Mouse (Mus musculus): Measurements from ENCODE around the gene Oca2. TPM values are rescaled to one million over a fixed set of nuclear protein-coding genes. Genes with fewer than 3 reads are reported as not detected.

The Oca2 gene
- total RNA-seq, 2 experiments from 2014 or later = not detected

DNA sequence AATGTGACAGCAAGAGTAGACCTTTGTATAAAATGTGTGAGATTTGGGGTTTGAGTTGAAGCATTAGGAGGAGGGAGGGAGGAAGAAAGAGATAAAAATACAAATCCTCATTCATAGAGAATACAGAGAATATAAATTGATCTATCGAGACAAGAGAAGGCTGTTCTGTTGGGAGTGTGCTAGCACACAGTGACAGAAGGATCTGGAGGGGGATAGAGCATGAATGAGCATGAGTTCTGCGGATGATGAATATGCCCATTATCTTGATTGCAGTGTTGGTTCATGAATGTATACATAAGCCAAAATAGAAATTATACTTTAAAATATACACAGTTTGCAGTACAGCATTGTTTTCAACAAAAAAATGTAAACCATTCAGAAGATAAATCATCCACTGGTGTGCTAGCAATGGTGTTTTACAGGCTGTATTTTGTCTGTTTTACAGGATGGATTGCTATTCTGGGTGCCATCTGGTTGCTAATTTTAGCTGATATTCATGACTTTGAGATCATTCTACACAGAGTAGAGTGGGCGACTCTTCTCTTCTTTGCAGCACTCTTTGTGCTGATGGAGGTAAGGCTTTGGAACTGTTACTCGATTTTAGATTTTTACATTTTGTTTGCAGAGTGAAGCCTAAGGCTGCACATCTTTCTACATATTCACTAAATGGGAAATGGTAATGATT, 117.2 kb downstream of the Oca2 start:
- ATAC-seq (replicated peaks; ENCODE audit: low FRiP score, poor library complexity, severe bottlenecking) = no peak

DNA sequence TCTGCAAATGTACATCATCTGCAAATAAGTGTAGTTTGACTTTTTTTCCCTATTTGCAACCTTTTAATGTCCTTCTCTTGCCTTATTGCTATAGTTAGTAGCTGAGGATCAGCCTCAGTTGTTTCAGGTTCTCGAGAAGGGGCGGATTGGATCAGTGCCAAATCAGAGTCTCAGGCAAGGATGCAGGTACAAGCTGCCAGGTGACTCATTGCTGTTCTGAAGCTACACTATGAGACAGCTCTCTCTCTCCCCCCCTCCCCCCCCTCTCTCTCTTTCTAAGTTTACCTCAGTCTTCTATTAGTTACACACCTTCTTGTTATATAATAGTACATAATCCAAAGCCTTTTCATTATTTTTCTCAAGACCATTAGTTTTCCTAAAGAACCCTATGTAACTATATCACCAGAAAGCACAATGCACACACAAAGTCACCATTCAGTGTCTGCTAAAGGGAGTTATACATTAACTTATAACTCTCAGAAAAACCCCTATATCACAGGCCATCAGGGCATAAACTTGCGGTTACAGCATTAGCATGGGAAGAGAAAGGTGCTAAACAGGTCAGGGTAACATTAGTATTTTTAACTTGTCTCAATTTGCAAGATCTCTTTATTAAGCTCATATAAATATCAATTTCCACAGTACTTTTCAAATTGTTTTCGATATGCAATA, 142.3 kb downstream of the Oca2 start:
- ATAC-seq (replicated peaks; ENCODE audit: low FRiP score, poor library complexity, severe bottlenecking) = no peak

DNA sequence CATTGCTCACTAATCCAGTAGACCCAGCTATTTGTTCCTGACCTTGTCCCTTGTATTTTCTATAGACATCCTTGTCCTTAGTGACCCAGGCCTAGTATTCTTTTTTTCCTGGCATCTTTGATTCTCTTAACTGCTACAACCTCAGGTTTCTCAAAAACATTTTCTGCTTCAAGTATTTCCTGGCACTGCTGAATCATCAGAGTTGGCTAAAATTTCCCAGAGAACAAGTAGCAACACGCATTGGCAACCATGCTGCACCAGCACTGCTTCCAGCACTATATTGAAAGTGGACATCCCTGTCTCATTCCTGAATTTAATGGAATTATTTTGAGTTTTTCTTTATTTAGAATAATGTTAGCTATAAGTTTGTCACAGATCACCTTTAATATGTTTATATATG, 143.1 kb downstream of the Oca2 start:
- ATAC-seq (replicated peaks; ENCODE audit: low FRiP score, poor library complexity, severe bottlenecking) = no peak

DNA sequence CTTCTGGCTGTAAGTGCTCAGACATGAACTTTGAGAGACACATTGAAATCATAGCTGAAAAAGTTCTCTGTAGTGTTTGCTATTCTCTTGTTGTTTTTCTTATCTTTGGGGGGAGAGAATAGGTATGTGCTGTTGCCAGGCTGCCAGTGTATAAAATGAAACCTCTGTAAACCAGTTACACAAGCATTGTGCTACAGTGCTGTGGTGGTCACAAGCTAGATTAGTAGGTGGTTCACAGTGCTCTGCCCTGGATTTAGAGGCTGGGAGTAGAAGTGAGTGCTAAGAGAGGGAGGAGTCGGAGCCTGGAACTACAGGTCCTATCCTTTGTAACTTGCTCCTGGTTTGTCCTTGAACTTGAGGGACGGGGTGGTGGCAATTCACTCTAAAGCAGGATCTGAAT, 148.7 kb downstream of the Oca2 start:
- ATAC-seq (replicated peaks; ENCODE audit: low FRiP score, poor library complexity, severe bottlenecking) = no peak

DNA sequence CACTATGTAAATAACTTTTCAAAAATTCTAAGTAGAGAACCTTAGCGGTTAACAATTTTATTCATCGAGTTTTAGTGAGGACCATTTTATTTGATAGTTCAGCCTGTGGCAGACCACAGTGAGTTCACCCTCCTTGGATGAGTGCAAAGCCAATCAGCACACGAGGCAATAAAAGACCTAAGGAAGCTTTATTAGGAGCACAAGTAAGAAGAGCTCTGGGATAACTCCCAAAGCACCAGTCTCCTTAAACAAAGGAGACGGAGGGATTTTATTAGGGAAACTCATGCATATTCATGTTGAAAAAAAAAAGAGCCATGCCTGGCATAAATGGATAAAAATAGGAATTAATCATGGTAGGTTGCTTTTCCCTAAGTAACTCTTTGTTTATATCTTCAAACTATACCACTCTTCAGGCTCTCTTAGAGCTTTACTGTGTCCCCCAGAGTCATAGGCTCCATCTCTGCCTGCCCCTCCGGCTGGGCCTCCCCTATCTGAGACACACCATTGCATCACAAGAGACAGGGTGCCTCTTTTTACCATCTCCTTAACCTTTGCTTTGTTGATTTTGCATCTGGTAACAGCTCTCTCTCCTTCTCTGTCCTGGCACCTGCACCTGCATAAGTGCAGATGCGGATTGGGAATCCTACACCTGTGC, 178.7 kb downstream of the Oca2 start:
- ATAC-seq (replicated peaks; ENCODE audit: low FRiP score, poor library complexity, severe bottlenecking) = no peak

DNA sequence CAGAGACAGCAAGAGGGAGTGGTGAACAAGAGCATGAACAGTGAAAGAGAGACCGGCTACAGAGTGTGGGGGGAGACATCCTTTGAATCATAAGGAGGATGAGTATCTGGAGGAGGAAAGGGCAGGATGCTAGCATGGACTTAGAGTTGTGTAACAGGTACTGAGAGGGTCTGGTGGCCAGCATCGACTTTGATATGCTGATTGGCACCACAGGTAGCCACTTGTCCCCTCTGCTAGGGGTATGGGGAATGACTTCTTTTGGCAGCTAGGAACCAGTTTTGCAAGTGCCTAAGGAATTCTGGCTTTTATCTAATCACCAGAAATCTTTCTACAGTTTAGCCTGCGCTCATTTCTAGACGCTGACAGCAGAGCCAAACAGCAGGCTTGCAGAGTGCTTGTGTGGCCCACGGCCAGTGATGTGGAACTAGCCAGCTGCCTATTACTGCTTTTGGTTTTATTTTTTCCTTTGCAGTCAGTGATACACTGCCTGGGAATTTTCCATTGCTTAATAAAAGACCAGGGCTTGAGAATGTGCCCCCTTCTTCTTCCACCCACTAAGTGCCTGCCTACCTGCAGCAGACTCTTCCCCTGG, 179.8 kb downstream of the Oca2 start:
- no peak for ATAC-seq (replicated peaks; ENCODE audit: low FRiP score, poor library complexity, severe bottlenecking)

DNA sequence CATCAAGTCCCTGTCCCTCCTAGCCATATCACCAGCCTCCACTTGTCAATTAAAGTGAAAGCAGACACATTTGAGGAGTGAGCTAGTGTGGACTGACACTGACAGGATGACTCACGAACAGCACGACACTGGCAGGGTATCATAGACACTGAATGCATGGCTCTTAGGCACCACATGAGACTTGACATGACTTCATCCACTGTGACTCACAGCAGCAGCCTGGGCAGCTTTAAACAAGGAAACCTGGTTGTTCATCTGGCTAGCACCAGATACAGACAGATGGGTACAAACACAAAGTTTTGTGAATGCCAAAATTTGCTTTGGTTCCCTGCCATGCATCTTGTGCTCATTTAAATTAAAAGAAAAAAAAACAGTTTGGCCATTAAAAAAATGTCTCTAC, 182.4 kb downstream of the Oca2 start:
- ATAC-seq (replicated peaks; ENCODE audit: low FRiP score, poor library complexity, severe bottlenecking) = no peak

DNA sequence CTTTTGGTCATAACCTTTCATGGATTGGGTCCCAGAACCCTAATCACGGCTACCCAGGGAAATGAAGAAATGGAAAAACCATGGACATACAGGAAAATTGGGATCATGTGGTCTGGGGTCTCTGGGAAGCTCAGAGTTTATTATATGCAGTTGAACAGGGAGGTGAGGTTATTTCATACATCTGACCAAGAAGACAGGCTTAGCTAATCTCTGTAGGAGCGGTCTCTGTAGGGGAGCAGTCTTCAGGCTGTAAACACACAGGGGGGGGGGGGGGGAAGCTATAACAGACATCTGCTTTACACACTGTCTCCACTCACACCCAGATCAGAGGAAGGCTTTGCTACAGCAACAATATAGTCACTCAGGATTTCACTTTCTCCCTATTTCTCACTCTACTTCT, 184.0 kb downstream of the Oca2 start:
- ATAC-seq (replicated peaks; ENCODE audit: low FRiP score, poor library complexity, severe bottlenecking) = no peak

DNA sequence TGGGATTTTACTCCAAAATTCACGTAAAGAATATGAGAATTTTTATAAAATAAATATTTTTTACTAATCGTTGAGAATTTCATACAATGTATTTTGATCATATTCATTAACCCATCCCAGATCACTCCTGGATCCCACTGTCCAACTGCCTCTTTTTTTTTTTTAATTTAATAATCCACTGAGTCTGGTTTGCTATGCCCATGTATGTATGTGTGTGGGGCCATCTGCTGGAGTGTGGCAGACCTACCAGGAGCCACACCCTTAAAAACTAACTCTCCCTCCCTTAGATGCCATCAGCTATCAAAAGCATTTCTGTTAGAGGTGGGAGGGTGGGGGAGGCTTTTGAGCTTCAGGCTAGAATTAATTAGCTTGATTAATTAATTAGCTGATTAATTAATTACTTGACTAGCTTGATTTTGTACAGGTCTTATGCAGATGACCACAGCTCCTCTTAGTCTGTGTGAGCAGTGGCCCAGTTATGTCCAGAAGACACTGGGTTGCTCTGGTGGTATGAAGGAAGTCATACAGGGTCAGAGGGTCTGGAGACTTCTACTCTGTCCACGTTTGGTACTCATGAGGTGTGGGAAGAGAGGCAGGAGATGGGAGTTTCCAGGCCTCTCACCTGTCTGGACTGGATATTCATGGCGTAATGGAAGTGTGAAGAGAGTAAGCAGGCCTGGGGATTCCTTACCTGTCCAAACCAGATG, 221.4 kb downstream of the Oca2 start:
- no peak for ATAC-seq (replicated peaks; ENCODE audit: low FRiP score, poor library complexity, severe bottlenecking)

DNA sequence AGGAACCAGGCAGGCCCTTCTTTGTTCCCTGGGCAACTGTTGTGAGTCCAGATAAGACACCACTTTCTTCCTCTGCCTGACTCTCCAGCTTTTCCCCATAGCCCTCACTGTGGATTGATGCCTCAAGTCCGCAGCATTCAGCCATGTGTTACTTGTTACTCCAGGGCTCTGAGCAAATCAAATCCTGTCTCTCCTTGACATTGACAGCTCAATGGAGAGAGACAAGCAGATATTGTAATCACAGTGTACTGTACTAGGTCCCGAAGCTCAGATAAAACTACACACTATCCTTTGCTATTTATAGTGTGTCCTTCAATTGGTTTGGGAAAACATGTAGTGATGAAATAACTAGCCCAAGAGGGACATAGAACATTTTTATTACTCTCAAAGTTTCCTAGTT, 258.7 kb downstream of the Oca2 start:
- ATAC-seq (replicated peaks; ENCODE audit: low FRiP score, poor library complexity, severe bottlenecking) = no peak

DNA sequence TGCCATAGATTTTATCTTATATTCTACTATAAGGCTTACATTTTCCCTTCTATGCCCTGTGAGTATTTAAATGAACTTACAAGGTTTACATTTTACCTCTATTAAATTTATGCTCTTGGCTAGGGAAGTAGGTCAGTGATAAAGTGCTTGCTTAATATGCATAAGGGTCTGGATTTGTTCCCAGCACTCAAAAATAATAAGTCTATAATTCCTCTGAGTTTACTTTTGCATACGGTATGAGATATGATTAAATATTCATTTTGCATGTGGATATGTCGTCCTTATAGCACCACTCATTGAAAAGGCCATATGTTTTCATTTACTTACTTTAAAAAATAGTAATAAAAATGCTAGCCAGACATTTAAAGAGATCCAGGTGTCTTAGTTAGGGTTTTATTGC, 259.8 kb downstream of the Oca2 start:
- no peak for ATAC-seq (replicated peaks; ENCODE audit: low FRiP score, poor library complexity, severe bottlenecking)

DNA sequence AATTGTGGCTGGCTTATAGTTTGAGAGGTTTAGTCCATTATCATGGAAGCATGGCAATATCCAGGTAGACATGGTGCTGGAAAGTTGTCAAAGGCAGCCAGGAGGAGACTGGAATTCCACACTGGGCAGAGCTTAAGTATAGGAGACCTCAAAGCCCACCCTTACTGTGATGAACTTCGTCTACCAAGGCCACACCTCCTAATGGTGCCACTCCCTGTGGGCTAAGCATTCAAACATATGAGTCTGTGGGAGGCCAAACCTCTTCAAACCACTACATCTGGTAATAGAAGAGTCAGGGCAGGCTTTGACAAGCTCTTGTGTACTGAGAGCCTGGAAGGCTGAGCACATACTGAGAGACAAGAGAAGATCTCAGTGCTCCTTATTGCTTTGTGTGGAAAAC, 260.2 kb downstream of the Oca2 start:
- ATAC-seq (replicated peaks; ENCODE audit: low FRiP score, poor library complexity, severe bottlenecking) = no peak

DNA sequence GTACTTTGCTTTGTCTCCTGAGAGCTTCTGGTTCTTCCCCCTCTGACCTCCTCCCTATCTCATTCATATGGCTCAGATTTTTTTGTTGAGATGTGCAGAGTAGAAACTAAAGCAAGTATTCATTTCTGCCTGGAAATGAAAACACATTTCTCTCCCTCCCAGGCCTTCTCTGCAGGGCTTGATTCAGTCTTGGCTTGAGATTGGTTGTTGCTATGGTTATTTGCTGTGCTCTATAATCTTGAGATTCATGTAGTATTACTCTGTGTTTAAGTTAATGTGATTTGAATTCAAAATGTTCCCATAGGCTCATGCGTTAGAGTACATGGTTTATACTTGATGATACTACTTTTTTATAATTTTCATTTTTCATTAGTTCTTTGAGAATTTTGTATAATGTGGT, 260.9 kb downstream of the Oca2 start:
- no peak for ATAC-seq (replicated peaks; ENCODE audit: low FRiP score, poor library complexity, severe bottlenecking)

DNA sequence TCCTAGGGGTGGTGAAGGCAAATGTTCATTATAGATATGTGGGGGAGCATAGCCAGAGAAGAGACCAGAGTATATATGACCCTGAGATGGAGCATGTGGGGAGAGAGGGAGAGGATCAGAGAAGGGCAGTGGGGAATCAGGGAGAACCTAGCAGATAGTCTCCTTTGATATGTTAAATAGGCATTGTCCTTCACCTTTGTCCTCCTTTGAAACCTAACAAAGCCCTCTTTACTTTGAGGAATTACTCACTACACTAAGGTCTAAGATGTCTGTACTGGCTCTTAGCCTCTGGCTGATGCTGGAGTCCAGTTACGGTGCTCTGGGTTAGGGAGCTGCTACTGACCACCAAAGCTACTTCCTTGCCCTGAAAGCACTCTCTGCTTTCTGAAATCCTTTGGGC, 279.0 kb downstream of the Oca2 start:
- no peak for ATAC-seq (replicated peaks; ENCODE audit: low FRiP score, poor library complexity, severe bottlenecking)

DNA sequence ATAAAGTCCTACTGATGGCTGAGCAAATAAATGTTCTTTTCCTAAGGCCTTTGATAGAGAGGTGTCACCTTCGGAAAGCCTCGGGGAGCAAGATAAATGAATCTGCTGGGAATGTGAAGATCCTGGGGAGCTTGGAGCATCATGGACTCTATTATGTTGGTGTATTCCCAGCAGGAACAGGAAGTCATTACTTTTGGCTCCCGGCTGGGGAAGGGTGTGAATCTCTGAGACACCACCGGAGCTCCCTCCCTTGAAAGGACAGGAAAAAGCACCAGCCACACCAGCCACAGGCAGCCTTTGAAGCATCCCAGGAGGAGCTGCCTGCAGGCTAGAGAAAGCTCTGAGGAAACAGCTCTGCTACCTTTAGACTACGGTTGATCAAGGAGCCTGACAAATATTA, 280.2 kb downstream of the Oca2 start:
- no peak for ATAC-seq (replicated peaks; ENCODE audit: low FRiP score, poor library complexity, severe bottlenecking)

DNA sequence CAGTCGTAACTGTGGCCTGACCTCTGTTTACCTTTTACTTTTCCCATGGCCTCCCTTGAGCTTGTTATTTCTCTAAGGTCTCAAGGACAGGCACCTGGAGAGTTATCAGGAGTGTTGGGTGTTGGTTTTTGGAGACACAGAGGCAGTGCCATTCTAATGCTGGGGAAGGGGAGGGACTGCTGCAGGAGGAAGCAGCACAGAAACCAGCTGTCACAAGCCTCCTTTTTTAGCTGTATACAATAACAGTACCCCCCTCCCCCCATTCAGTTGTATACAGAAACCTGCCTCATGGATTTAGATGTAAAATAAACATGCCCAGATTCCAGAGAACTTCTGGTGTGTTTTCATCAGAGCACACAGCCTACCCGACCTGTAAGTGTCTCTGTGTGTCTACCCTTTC, 295.3 kb downstream of the Oca2 start:
- no peak for ATAC-seq (replicated peaks; ENCODE audit: low FRiP score, poor library complexity, severe bottlenecking)

DNA sequence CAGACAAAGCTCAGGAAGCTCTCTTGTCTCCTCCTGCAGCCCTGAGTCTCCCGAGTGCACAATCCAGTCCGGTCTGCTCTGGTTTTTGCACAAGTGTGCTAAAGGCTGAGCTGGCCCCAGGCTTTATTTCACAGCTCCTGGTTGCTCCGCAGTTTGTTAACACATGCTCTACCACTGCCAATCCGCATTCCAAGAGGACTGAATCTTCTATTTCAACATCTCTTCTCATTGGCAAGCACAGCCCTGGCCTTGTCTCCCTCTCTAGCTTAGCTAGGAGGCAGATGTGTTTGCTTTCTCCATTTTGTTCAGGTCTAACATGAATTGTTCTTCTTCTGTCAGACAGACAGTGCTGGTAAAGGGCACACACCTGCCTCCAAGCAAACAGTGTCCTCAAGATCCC, 309.7 kb downstream of the Oca2 start:
- no peak for ATAC-seq (replicated peaks; ENCODE audit: low FRiP score, poor library complexity, severe bottlenecking)

DNA sequence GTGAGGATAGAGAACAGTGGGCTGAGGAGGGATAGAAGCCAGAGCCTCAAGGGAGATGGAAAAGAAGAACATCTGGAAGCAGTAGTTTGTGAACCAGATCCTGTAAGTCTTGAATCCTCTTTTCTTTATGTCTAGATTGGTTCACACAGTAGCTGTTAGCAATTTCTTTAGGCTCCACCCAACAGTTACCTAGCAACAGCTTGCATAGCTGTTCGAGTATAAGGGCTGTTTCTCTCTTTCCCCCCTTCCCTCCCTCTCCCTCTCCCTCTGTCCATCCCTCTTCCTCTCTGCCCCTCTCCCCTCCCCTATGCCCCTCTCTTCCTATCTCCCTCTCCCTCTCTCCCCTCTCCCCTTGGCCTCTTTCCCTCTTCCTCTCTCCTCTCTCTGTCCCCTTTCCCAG, 312.2 kb downstream of the Oca2 start:
- ATAC-seq (replicated peaks; ENCODE audit: low FRiP score, poor library complexity, severe bottlenecking) = no peak

Measured in erythroblast, adult 5-6 weeks (primary cell).